In genomic region chr3:53247102-53247501, GRCm38 (mm10) we compare ENCODE assay signal across 8 mouse cellular contexts.
DNase-seq lines count a peak whose midpoint lies in the region; ATAC-seq and TF ChIP-seq lines count a peak whose summit lies in the region.

No protein-coding gene starts in this region.

- WGBS in heart, embryonic 10.5 days, result 75% methylated on average over 3 of the region's 3 CpGs

- TF ChIP-seq CTCF in testis, adult 2 months (IDR thresholded peaks at IDR 0.05; ENCODE audit: control insufficient read depth, insufficient read depth, insufficient replicate concordance, low read depth, low read length), result peak; percentile 29; the same call in 1 of the 2 replicates
- peak; percentile 82 for TF ChIP-seq CTCF in layer of hippocampus, adult 2 months (conservative IDR thresholded peaks at IDR 0.05)

- no peak overlapping the region for H3K4me3 ChIP-seq in heart, embryonic 10.5 days
- no peak overlapping the region for H3K4me3 ChIP-seq in testis, adult 2 months (ENCODE audit: control insufficient read depth, low read depth, low read length)
- no peak overlapping the region for H3K4me3 ChIP-seq in layer of hippocampus, adult 2 months

- no peaks in the 10 kb centered on the region for H3K27me3 ChIP-seq in heart, embryonic 10.5 days (ENCODE audit: insufficient read depth, poor library complexity, severe bottlenecking)
- H3K27me3 ChIP-seq in testis, adult 2 months (ENCODE audit: control insufficient read depth, insufficient read depth, low read length), result no peaks in the 10 kb centered on the region

- H3K4me1 ChIP-seq in heart, embryonic 10.5 days, result peaks cover 14% of the 10 kb centered on the region; the same call in 1 of the 2 replicates
- no peaks in the 10 kb centered on the region for H3K4me1 ChIP-seq in testis, adult 2 months (ENCODE audit: control insufficient read depth, insufficient read depth, low read length)

- H3K36me3 ChIP-seq in heart, embryonic 10.5 days, result no peaks in the 10 kb centered on the region; the same call in 1 of the 2 replicates
- no peaks in the 10 kb centered on the region for H3K36me3 ChIP-seq in testis, adult 2 months (ENCODE audit: control insufficient read depth, insufficient read depth, low read length)

- no peak for ATAC-seq in erythroblast, adult 5-6 weeks (replicated peaks; ENCODE audit: low FRiP score, poor library complexity, severe bottlenecking)

- intact Hi-C loops in heart, postnatal 10 days (cut with DNase I), result loop anchor here (5.0 kb wide), 1 partner anchor 205 kb away; the partner anchor contains the start of gene Lhfp

- TF ChIP-seq POLR2A in testis, adult 2 months (IDR thresholded peaks at IDR 0.05; ENCODE audit: control insufficient read depth, low read depth, low read length), result no peak

- no peak overlapping the region for H3K27ac ChIP-seq in heart, embryonic 10.5 days
- H3K27ac ChIP-seq in testis, adult 2 months (ENCODE audit: control insufficient read depth, insufficient read depth, low read depth, low read length), result no peak overlapping the region
- no peak overlapping the region for H3K27ac ChIP-seq in layer of hippocampus, adult 2 months

- DNase-seq in heart, postnatal 10 days, result peak; percentile 37 to 56
- DNase-seq in heart, embryonic 10.5 days (ENCODE audit: low spot score), result no peak
- no peak for DNase-seq in testis, postnatal 14 days (ENCODE audit: low spot score)
- DNase-seq in cerebellum, adult 8-10 months, result peak; percentile 51
- DNase-seq in layer of hippocampus, adult 2 months (ENCODE audit: low spot score in 2 of 2), result peak in 1 of 2 experiments; percentile 62
- peak; percentile 5 to 34 for DNase-seq in natural killer cell, adult 2 months (ENCODE audit: low spot score in 2 of 2)

- no peaks in the 10 kb centered on the region for H3K9me3 ChIP-seq in heart, embryonic 10.5 days

Comparison
In these comparisons a context has a peak if more than half of its experiments do, and no peak if none do; other contexts are left out.
1. DNase-seq: peak in heart, postnatal 10 days (2 of 2), cerebellum, adult 8-10 months (single experiment) and natural killer cell, adult 2 months (2 of 2); none in heart, embryonic 10.5 days (single experiment) and testis, postnatal 14 days (single experiment).